Mouse (Mus musculus) activated CD4-positive, CD25-positive, alpha-beta regulatory T cell, adult 4 months (primary cell): ENCODE measurements around the gene Ftl1. TPM values are rescaled to one million over a fixed set of nuclear protein-coding genes. Genes with fewer than 3 reads are reported as not detected.

Experiments
- ATAC-seq: one replicate; pipeline ENCODE4 v1.8.0; 2017
- polyA plus RNA-seq, 2 experiments: library from polyadenylated mRNA; unstranded; fragments of 100-300 nt; shearing (Covaris generic); gene quantifications; one replicate each; pipeline ENCODE4 v1.2.1; 2017

Gene Ftl1
- polyA plus RNA-seq, 2 experiments from 2014 or later: 1,527 to 1,850 TPM

DNA sequence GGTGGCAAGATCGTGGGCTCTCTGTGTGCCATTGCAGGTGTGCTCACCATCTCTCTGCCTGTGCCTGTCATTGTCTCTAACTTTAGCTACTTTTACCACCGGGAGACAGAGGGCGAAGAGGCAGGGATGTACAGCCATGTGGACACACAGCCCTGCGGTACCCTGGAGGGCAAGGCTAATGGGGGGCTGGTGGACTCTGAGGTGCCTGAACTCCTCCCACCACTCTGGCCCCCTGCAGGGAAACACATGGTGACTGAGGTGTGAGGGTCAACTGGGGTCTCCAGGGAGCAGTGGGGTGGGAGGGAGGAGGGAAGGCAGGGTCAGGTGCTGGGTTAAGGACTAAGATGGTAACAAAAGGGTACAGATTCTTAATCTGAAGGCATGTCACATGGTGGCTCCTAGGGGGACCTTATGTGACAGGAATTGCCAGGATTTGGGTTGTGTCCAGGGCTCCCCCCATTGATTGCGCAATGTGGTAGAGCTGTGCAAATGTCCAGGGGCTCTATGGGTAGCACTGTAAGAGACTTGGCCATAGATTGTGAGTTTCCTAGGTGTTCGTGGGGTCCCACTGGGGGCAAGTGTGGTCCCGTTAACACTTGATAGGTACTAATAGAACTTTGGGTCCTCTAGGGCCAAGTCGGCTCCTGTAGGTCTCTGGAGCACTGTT lies 50.1 kb downstream of the Ftl1 start:
- ATAC-seq: no peak

DNA sequence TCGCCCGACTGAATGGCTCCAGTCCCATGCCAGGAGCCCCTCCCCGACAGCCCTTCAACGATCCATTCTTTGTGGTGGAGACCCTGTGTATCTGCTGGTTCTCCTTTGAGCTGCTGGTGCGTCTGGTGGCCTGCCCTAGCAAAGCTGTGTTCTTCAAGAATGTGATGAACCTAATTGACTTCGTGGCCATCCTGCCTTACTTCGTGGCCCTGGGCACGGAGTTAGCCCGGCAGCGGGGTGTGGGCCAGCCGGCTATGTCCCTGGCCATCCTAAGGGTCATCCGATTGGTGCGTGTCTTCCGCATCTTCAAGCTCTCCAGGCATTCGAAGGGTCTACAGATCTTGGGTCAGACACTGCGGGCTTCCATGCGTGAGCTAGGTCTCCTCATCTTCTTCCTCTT lies 50.7 kb downstream of the Ftl1 start:
- ATAC-seq: no peak

DNA sequence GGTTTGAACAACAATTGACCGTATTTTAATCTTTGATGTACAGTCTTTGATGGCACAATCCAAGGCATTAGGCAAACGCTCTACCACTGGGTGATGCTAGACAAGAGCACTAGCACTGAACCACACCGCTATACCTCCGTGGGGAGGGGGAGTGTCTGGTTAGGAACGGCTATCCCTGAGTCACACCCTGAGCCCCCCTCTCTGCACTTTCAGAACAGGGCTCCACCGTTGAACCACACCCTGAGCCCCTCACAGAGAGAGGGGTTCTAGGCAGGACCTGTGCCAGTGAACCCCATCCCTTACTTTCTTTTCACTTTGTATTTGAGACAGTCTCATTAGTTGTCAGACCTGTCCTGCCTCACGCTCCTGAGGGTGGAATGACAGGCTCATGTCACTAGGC lies 51.3 kb downstream of the Ftl1 start:
- ATAC-seq: no peak

Other genes with a start within 250 kb of the Ftl1 start
- gene Dkkl1, start 247.7 kb downstream of the Ftl1 start, polyA plus RNA-seq: 10 to 100 TPM; 20.6 to 24.7 TPM
- gene Tead2, start 244.1 kb downstream of the Ftl1 start, polyA plus RNA-seq: 1 to 10 TPM; 1.5 to 2.8 TPM
- 100 to 1,000 TPM; 420 to 495 TPM for gene Cd37, start 220.8 kb downstream of the Ftl1 start, polyA plus RNA-seq
- not detected for gene Slc6a16, start 218.8 kb downstream of the Ftl1 start, polyA plus RNA-seq
- gene Slc6a21, start 182.4 kb downstream of the Ftl1 start, polyA plus RNA-seq: not detected
- 10 to 100 TPM; 21.7 to 27.8 TPM for gene Trpm4, start 126.1 kb downstream of the Ftl1 start, polyA plus RNA-seq
- not detected for gene Hrc, start 124.6 kb downstream of the Ftl1 start, polyA plus RNA-seq
- not detected for gene Ppfia3, start 92.9 kb downstream of the Ftl1 start, polyA plus RNA-seq
- not detected for gene Lin7b, start 89.3 kb downstream of the Ftl1 start, polyA plus RNA-seq
- 100 to 1,000 TPM in 1 of 2 experiments, 10 to 100 TPM in 1; 68.1 to 108 TPM for gene Snrnp70, start 64.1 kb downstream of the Ftl1 start, polyA plus RNA-seq
- gene Kcna7, start 54.2 kb downstream of the Ftl1 start, polyA plus RNA-seq: not detected
- not detected for gene Ntf5, start 46.2 kb downstream of the Ftl1 start, polyA plus RNA-seq
- gene Lhb, start 39.1 kb downstream of the Ftl1 start, polyA plus RNA-seq: not detected
- gene Gys1, start 25.0 kb downstream of the Ftl1 start, polyA plus RNA-seq: 1 to 10 TPM; 9.3 to 9.8 TPM
- gene Ruvbl2, start 21.8 kb downstream of the Ftl1 start, polyA plus RNA-seq: 10 to 100 TPM; 47.4 to 51.2 TPM
- gene Bax, start 7.0 kb upstream of the Ftl1 start, polyA plus RNA-seq: 100 to 1,000 TPM in 1 of 2 experiments, 10 to 100 TPM in 1; 94.5 to 202 TPM
- gene Tulp2, start 22.0 kb upstream of the Ftl1 start, polyA plus RNA-seq: under 1 TPM in 1 of 2 experiments, not detected in 1; 0.44 TPM
- gene Gm45808, start 26.9 kb upstream of the Ftl1 start, polyA plus RNA-seq: not detected
- 1 to 10 TPM in 1 of 2 experiments, under 1 TPM in 1; 0.61 to 1.3 TPM for gene Dhdh, start 28.9 kb upstream of the Ftl1 start, polyA plus RNA-seq
- 100 to 1,000 TPM; 103 to 130 TPM for gene Nucb1, start 50.5 kb upstream of the Ftl1 start, polyA plus RNA-seq
- 10 to 100 TPM; 27.5 to 33.4 TPM for gene Ppp1r15a, start 66.4 kb upstream of the Ftl1 start, polyA plus RNA-seq
- under 1 TPM in 1 of 2 experiments, not detected in 1; 0.79 TPM for gene Plekha4, start 66.4 kb upstream of the Ftl1 start, polyA plus RNA-seq
- not detected for gene Hsd17b14, start 95.0 kb upstream of the Ftl1 start, polyA plus RNA-seq
- gene Bcat2, start 110.3 kb upstream of the Ftl1 start, polyA plus RNA-seq: 10 to 100 TPM; 40.9 to 56.9 TPM
- not detected for gene Fgf21, start 155.6 kb upstream of the Ftl1 start, polyA plus RNA-seq
- not detected for gene Fut1, start 157.4 kb upstream of the Ftl1 start, polyA plus RNA-seq
- gene Izumo1, start 161.9 kb upstream of the Ftl1 start, polyA plus RNA-seq: not detected
- under 1 TPM in 1 of 2 experiments, not detected in 1; 0.50 TPM for gene Rasip1, start 167.6 kb upstream of the Ftl1 start, polyA plus RNA-seq
- gene Mamstr, start 180.1 kb upstream of the Ftl1 start, polyA plus RNA-seq: not detected
- gene Fut2, start 206.5 kb upstream of the Ftl1 start, polyA plus RNA-seq: not detected
- gene Ntn5, start 224.1 kb upstream of the Ftl1 start, polyA plus RNA-seq: not detected
- not detected for gene Sec1, start 234.5 kb upstream of the Ftl1 start, polyA plus RNA-seq
- under 1 TPM in 1 of 2 experiments, not detected in 1; 0.51 TPM for gene Car11, start 240.0 kb upstream of the Ftl1 start, polyA plus RNA-seq
- gene Dbp, start 245.2 kb upstream of the Ftl1 start, polyA plus RNA-seq: 1 to 10 TPM; 5.2 to 8.5 TPM